Mouse (Mus musculus): ENCODE measurements at regions not wholly inside any gene's neighbourhood (a gene's known extent, or its start where the extent isn't known, plus 50 kb on each side); places are given as distances from the start of the nearest gene placed in this dataset.

- no peak for ATAC-seq (ENCODE audit: insufficient number of reproducible peaks, low FRiP score, low TSS enrichment)
Measured at GRCm38 (mm10) chr1:120872554-120872953, 270.3 kb downstream of the En1 start.

DNA sequence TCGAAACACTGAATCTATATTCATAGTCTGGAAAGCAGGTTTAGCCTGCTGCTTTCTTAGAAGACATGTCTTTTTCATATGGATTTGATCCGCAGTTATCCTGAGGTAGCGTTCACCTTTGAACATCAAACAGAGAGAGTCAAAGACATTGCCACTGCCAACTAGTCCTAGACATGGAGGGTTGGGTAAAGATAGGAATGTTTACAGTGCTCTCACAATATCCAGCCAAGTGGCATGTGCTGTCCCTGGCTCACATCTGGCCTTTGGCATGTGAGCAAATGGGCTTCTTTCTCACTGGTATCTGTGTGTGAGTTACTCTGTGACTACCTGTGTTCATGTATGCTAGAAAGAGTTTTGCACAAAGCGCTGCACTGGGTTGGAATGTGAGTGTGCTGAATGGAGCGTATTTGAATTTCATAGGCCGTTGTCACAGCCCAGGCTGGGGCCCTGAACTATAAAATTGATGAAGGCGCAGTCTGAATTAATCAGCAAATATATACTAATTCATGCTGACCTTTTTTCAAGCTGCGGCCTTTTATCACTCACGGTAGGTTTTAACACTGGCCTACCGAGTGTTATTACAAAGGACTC lies 280.8 kb downstream of the En1 start:
- ATAC-seq (ENCODE audit: insufficient number of reproducible peaks, low FRiP score, low TSS enrichment): no peak

DNA sequence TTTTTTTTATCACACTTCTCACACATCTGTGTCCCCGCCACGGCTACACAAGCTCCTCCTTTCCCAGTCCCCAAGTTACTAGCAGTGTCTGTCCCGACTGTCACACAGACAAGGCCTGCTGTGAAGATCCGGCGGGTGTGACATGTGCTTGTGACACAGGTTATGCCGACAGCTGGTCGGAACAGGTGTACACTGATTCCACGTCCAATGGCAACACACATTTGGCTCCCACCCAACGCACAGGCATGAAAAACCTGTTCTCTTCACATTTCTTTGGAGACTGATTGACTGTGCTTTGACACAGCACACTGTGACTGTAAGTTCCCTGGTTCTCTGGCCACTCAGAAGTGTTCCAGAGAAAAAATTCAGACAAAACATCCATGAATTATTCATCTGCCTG lies 281.4 kb downstream of the En1 start:
- ATAC-seq (ENCODE audit: insufficient number of reproducible peaks, low FRiP score, low TSS enrichment): no peak

GRCm38 (mm10) chr1:120910801-120911200 lies 308.6 kb downstream of the En1 start:
- ATAC-seq (ENCODE audit: insufficient number of reproducible peaks, low FRiP score, low TSS enrichment): no peak

DNA sequence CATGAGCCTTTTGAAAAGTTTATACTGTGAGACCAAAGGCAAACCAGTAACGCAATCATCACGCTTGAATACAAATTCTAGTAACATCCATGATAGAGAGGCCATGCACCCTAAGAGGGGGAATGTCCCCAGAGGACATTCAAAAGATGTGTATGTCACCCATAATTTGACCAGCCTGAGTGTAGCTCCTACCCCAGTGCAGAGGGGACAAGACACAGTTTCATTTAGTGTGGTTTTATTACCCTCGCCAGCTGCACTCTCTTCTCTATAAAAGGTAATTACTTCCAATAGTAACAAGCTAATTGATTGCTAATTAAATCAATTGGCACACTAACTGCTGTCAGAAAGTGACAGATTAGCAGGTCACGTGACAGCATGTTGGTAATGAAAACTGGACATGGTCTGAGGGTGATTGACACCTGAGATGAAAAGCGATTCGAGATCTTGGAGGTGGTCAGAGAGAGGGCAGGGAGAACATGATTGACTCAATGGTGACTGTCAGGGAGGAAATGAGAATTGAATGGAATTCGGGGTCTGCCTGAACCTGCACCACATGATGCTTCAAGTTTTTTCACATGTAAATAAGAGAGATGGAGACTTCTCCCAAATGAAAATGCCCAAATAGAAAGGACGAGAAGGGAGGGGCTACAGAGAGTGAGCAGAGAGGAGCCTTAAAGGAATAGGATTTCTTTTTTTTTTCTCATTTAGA lies 309.9 kb downstream of the En1 start:
- ATAC-seq (ENCODE audit: insufficient number of reproducible peaks, low FRiP score, low TSS enrichment): no peak

DNA sequence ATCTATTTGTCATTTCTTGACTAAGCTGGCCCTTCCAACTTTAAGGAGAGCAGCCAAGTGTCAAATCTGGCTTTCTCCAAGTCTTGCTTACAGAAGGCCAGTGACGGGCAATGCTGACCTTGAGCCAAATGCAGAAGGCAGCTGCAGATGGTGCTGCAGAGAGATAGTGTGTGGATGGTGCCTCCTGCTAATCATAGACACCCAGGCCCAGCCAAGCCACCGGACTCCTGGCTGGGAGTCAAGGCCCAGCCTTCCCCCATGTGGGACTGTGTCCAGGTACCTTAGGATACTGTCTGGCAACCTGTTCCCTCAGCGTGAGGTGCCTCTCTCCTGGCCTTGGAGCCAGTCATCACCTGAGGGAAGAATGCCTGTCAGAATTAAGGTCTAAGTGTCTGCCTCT lies 319.3 kb downstream of the En1 start:
- peak; percentile 73 for ATAC-seq (ENCODE audit: insufficient number of reproducible peaks, low FRiP score, low TSS enrichment)

DNA sequence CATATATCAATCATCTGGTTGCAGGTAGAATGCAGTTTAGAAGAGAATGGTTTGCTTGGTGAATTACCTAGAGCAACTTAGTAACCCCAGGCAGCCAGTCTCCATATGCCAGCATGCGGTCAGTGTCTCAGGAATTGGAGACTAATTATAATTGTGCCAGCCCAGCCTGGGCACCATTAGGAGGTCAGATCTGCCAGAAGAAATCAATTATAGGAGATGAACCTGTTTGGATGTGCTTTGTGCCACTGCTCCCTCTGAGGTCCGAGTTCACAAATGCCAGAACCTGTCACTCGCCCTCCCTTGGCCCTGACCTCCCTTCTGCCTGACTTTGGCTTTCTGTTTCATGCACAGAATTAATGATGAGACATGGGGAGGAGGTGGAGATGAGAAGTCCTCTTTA lies 323.1 kb downstream of the En1 start:
- ATAC-seq (ENCODE audit: insufficient number of reproducible peaks, low FRiP score, low TSS enrichment): no peak

- no peak for ATAC-seq (ENCODE audit: insufficient number of reproducible peaks, low FRiP score, low TSS enrichment)
Measured at GRCm38 (mm10) chr1:120930141-120930540, 327.9 kb downstream of the En1 start.

DNA sequence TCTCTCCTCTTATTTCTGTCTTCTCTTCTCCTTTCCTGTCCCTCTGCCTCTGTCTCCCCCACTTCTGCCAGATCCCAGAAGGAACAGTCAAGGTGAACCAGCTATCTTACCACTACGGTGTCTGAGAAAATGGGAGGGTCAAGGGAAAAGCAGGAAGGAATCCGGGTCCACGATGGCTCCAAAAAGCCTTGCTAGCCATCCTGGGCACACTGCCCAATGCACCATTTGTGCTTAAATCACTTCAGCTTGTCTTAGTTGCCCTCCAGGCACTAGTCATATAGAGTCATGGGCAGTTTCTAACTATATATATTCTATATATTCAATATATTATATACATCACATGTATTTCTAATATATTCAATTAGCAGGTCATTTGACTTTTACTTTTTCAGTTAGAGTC lies 333.1 kb downstream of the En1 start:
- no peak for ATAC-seq (ENCODE audit: insufficient number of reproducible peaks, low FRiP score, low TSS enrichment)

DNA sequence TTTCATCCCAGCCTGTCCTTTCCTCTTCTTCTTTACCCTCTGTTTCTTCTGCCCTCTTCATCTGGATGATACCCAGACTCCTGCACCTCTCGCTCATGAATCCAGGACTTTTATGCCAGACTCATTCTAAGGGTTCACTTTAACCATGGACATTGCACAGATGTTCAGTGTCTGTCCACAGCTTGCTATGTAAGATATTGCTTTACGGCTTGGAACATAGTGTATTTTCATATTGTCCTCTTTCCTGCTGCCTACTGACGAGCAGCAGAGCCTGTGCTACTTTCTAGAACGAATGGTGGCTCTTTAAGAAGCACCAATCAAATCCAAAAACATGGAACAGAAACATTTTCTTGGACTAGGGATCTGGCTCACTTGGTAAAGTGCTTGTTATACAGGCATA lies 341.5 kb downstream of the En1 start:
- ATAC-seq (ENCODE audit: insufficient number of reproducible peaks, low FRiP score, low TSS enrichment): no peak

DNA sequence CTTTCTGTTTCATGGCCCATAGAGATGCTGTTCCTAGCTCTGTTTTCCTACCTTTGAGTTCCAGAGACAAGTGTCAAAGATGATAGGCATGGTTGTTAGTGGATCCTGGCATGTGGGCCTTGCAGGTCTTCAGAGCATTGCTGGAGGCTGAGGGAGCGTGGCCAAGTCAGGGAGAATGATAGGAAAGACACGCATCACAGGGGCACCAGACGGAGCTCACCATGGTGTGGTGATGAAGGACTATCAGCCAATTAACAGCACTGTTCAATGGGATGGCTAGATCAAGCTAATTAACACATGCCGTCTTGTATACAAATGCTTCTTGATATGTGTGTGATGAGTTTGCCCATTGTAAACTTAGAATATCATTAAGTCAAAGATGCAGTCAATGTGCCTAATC lies 344.1 kb downstream of the En1 start:
- no peak for ATAC-seq (ENCODE audit: insufficient number of reproducible peaks, low FRiP score, low TSS enrichment)

DNA sequence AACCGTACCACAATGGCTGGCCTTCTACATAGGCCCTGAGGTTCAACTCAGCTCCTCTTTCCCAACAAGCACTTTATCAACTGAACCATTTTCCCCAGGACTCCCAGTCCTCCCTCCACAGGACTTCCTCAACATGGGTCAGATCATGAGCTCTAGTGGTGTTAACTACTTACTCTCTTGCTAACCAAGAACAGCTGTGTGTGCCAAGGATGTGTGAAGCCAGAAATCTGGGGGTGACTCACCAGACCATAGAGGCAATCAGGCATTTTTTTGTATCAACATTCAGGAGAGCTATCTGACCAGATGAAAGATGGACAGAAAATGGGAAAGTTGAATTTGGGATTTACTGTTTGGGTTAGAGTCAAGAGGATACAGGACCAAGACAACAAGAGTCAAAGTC lies 359.0 kb downstream of the En1 start:
- ATAC-seq (ENCODE audit: insufficient number of reproducible peaks, low FRiP score, low TSS enrichment): no peak

GRCm38 (mm10) chr1:120961984-120962383 lies 359.8 kb downstream of the En1 start:
- no peak for ATAC-seq (ENCODE audit: insufficient number of reproducible peaks, low FRiP score, low TSS enrichment)

DNA sequence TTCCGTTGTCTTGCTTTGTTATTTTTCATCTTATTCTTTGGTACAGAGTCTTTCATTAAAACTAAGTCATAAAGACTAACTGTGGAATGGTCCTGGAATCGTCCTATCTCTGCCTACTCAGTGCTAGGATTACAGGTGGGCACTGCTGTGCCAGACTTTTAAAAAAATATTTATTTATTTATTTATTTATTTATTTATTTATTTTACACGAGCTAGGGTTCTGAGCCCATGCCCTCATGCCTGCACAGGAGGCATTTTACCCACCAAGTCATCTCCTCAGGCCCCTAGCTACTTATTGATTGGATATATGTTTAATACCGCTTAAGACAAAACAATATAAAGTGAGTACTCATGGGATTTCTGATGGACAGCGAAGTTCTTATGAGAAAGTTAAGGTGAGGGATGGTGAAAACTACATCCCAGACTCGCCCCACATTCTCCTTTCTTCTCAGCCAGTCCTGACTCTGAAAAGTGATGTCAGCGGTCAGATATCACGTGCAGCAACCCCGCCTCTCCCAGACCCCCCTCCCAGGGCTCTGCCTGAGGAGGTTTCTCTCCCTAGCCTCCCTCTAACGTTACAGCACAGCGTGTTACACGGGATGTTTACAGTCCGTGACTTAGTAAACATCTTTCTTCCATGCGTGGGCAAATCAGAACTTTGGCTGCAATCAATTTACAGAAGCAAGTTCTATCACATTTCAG lies 361.4 kb downstream of the En1 start:
- ATAC-seq (ENCODE audit: insufficient number of reproducible peaks, low FRiP score, low TSS enrichment): no peak

DNA sequence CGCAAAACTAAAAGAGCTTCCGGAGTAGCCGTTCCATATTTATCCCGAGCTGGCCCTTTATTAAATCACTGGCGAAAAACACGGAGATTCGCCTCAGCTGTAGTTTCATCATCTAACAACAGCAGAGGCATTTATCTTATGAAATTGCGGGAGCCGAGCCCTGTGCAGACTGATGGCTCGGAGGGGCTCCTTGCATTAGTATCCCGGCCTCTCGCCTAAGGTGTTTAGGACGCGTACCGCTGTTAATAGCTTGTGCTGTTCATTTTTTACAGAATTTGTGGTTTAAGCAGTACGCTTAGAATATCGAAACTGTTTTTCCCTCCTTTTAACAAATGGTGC lies 361.9 kb downstream of the En1 start:
- no peak for ATAC-seq (ENCODE audit: insufficient number of reproducible peaks, low FRiP score, low TSS enrichment)

DNA sequence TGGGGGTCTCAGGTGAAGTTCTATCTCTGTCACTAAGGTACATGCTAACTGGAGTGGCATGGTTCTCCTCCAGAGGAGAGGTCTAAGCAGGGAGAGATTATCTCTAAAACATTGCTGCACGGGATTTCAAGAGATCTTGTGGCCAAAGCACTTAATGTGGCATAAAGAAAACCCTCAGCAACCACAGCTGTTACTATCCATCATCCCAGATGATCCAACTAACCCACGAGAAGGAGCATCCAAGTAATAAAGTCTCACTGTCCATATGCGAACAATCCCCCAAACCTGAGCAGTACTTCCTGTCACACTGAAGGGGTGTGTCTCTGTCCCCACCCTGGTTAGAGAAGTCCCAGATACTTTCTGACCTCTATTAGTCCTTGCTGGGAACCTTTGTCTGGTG lies 363.9 kb downstream of the En1 start:
- no peak for ATAC-seq (ENCODE audit: insufficient number of reproducible peaks, low FRiP score, low TSS enrichment)

- no peak for ATAC-seq (ENCODE audit: insufficient number of reproducible peaks, low FRiP score, low TSS enrichment)
Measured at GRCm38 (mm10) chr1:120974661-120975060, 357.7 kb downstream of the Insig2 start.

- no peak for ATAC-seq (ENCODE audit: insufficient number of reproducible peaks, low FRiP score, low TSS enrichment)
Measured at GRCm38 (mm10) chr1:121004535-121004934, 327.9 kb downstream of the Insig2 start.

DNA sequence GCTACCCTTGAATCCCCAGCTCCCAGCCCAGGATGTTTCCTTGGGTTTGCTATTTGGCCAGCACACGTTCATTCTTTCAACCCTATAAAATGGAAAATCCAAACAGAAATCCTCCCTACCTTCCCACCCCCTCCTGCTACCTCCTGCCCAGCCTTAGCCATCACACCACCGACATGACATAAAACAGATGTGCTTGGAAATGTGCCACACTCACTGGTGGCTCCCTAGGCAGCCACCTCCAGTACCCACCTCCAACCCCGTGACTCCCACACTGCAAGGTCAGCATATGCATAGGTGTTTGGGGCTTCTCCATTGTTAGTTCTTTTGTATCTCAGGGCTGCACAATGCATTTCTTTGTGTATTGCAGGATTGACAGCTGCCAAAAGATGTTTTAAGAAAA lies 327.2 kb downstream of the Insig2 start:
- no peak for ATAC-seq (ENCODE audit: insufficient number of reproducible peaks, low FRiP score, low TSS enrichment)

GRCm38 (mm10) chr1:121012126-121012525 lies 320.3 kb downstream of the Insig2 start:
- ATAC-seq (ENCODE audit: insufficient number of reproducible peaks, low FRiP score, low TSS enrichment): no peak

DNA sequence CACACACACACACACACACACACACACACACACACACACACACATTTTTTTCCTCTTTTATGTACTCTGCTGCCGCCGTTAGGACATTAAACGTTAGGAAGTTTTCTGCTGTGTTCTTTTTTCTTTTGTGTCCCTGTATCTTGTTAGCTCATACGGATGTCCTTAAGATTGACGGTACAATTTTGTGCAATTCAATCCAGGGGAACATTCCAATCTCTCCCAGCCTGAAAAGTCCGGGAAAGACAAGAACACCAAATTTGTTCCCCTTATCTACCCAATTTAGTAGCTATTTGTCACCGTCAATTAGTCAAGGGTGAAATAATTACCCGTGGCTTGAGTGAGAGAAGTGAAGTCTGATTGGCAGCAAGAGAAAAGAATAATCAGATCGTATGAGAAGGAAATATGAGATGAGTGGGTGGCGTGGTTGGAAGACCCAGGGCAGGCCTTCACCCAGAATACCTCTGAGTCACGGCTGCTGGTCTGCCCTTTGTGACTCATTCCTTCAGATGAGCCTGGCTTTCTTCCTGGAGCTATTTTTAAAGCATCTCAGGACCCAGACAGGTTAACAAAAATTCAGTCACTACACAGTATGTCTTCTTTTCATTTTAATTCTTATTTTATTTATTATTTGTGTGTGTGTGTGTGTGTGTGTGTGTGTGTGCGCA lies 318.4 kb downstream of the Insig2 start:
- no peak for ATAC-seq (ENCODE audit: insufficient number of reproducible peaks, low FRiP score, low TSS enrichment)
